Mouse (Mus musculus) liver, adult (tissue): Measurements from ENCODE around the gene Myl6b.

Experiments
- GATA4 ChIP-seq: IDR thresholded peaks from 2 replicates; pipeline ENCODE4 v1.6.1; 2014; ENCODE audit warnings: mild to moderate bottlenecking, low read length; ENCODE audit not compliant: insufficient replicate concordance

Myl6b gene

GRCm38 (mm10) chr10:128489785-128490184, 8.7 kb downstream of the Myl6b start:
- TF ChIP-seq GATA4: no peak

GRCm38 (mm10) chr10:128489380-128489779, 9.1 kb downstream of the Myl6b start:
- no peak for TF ChIP-seq GATA4

- no peak for TF ChIP-seq GATA4
These were observed 9.7 kb downstream of the Myl6b start for GRCm38 (mm10) chr10:128488776-128489175.

DNA sequence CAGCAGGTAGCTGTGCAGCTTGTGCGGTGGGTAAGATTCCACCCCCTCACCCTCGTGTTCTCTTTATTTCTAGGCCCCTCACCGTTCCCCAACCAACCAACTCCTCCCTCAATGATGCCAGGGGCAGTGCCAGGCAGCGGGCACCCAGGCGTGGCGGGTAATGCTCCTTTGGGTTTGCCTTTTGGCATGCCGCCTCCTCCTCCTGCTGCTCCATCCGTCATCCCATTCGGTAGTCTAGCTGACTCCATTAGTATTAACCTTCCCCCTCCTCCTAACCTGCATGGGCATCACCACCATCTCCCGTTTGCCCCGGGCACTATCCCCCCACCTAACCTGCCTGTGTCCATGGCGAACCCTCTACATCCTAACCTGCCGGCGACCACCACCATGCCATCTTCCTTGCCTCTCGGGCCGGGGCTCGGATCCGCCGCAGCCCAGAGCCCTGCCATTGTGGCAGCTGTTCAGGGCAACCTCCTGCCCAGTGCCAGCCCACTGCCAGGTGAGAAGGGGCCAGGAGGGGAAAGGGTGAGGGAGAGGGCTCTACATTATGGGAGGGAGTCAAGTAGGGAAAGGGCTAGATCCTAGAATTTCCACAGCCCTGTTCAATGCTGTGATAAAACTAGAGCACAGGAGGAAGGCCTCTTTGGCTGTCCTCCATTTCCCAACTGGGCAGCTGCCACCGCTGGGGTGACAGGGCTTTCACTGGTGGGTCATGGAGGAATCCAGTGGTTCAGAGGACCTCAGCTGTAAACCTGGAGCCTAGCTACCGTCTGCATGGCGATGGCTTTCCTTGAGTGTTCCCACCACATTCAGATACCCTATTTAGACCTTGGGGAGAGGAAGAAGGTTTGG, 10.4 kb downstream of the Myl6b start:
- no peak for TF ChIP-seq GATA4

- no peak for TF ChIP-seq GATA4
These were observed 12.1 kb downstream of the Myl6b start for GRCm38 (mm10) chr10:128486370-128486769.

- no peak for TF ChIP-seq GATA4
These were observed 24.1 kb downstream of the Myl6b start for GRCm38 (mm10) chr10:128474366-128474765.

DNA sequence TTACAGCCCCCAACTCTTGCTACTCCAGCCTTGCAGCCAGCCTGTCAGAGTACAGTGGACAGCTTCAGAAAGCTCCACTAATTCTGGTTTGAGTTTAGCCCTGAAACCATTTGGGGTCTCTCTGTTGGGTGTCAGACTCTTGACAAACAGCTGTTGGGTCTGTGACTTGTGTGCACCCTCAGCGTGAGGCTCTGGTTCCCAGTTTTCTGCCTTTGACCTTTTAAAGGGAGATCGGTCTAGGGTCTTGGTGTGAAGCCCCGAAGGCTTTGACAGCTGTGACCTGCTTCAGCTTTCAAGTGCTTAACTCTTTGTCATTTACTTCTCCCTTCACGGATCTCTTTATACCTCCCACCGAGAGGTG, 38.2 kb downstream of the Myl6b start:
- TF ChIP-seq GATA4: no peak

GRCm38 (mm10) chr10:128459409-128460269, 38.8 kb downstream of the Myl6b start:
- TF ChIP-seq GATA4: no peak

GRCm38 (mm10) chr10:128458719-128459408, 39.6 kb downstream of the Myl6b start, which contains the start of gene Smarcc2:
TSS of gene Smarcc2 (plus strand) at chr10:128459248.
- no peak for TF ChIP-seq GATA4

DNA sequence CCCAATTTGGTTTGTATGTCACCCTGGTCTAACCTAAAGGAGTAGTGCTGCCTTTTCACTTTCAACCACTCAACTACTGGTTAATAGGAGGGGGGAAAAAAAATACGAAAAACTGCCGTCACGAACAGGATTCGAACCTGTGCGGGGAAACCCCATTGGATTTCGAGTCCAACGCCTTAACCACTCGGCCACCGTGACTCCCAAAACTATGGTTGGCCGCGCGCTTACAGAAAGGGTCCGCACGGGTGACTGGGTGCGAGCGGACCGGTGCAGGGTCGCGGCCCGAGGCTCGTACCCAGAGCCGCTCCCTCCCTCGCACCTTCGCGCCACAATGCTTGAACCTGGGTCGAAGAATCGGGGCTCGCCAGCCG, 40.2 kb downstream of the Myl6b start:
- no peak; the same call in 1 of the 2 replicates for TF ChIP-seq GATA4

DNA sequence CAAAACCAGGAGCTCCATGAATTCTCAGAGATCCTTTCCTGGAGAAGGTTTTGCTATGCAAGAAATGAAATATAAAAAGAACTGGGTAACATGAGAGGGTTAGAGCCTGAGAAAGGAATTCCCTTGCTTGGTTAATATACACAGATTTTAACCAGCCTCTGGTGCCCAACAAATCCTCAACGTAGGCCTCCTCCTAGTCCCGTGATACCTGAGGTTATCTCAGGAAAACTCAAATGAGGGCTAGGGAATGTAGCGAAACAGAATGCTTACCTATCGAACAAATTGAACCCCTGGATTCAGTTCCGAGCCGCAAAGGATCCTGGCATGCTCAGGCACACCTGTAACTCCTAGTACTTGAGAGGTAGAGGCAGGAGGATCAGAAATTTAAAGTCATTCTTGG, 40.8 kb downstream of the Myl6b start:
- TF ChIP-seq GATA4: no peak

DNA sequence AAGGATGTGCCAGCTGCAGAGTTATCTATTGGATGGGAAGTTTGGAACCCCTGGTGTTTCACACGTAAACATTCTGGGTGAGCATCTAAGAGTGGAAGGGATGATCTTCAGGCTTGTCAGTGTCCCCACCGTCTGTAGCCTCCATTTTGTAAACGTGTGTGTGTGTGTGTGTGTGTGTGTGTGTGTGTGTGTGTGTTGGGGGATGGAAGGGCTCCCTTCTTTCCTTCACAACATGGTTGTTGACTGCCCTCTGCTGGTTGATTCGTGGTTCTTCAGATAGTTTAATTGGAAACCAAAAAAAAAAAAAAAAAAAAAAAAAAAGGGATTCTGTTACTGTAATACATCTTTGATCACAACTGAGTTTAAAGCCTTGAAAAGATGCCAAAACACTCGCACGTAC, 43.2 kb downstream of the Myl6b start:
- no peak for TF ChIP-seq GATA4

- TF ChIP-seq GATA4: no peak
These were observed 44.0 kb downstream of the Myl6b start for GRCm38 (mm10) chr10:128454471-128454870.

- TF ChIP-seq GATA4: no peak
These were observed 47.5 kb downstream of the Myl6b start for GRCm38 (mm10) chr10:128451014-128451413.

- TF ChIP-seq GATA4: peak; percentile 12; the same call in 1 of the 2 replicates
These were observed 53.1 kb downstream of the Myl6b start for GRCm38 (mm10) chr10:128445407-128445806.
